Mouse (Mus musculus): ENCODE data around the gene Smyd3. TPM values are rescaled to one million over a fixed set of nuclear protein-coding genes. Genes with fewer than 3 reads are reported as not detected.

The Smyd3 gene
- polyA plus RNA-seq, 1 experiment from 2014 or later: 5.7 TPM

GRCm38 (mm10) chr1:179072935-179073654 lies 444.7 kb downstream of the Smyd3 start:
- 42% methylated on average over 11 of the region's 11 CpGs for WGBS (ENCODE audit: insufficient replicate concordance)
- no peak for ATAC-seq (ENCODE audit: insufficient read depth)
- Histone ChIP-seq H3K4me2 (no peak overlapping the region), H3K9ac (no peak overlapping the region), H3K4me3 (replicated peaks) (no peak overlapping the region), H3K4me1 (replicated peaks) (no peaks in the 10 kb centered on the region), H3K9me3 (replicated peaks) (no peaks in the 10 kb centered on the region), H3K27me3 (no peaks in the 10 kb centered on the region), H3K36me3 (replicated peaks) (no peaks in the 10 kb centered on the region), H3K27ac (replicated peaks) (no peak overlapping the region)

- Histone ChIP-seq H3K9ac (no peak overlapping the region), H3K4me3 (replicated peaks) (no peak overlapping the region), H3K9me3 (replicated peaks) (no peaks in the 10 kb centered on the region), H3K4me1 (replicated peaks) (no peaks in the 10 kb centered on the region), H3K36me3 (replicated peaks) (no peaks in the 10 kb centered on the region), H3K4me2 (no peak overlapping the region), H3K27ac (replicated peaks) (no peak overlapping the region), H3K27me3 (no peaks in the 10 kb centered on the region)
- ATAC-seq (ENCODE audit: insufficient read depth): no peak
- WGBS (ENCODE audit: insufficient replicate concordance): 50% methylated on average over 1 of the region's 1 CpGs
These were observed 445.4 kb downstream of the Smyd3 start for GRCm38 (mm10) chr1:179072406-179072805.

GRCm38 (mm10) chr1:179068990-179069389 lies 448.9 kb downstream of the Smyd3 start:
- Histone ChIP-seq H3K4me3 (replicated peaks) (no peak overlapping the region), H3K9ac (no peak overlapping the region), H3K36me3 (replicated peaks) (no peaks in the 10 kb centered on the region), H3K27me3 (no peaks in the 10 kb centered on the region), H3K4me2 (no peak overlapping the region), H3K27ac (replicated peaks) (no peak overlapping the region), H3K9me3 (replicated peaks) (no peaks in the 10 kb centered on the region), H3K4me1 (replicated peaks) (no peaks in the 10 kb centered on the region)
- WGBS (ENCODE audit: insufficient replicate concordance): 64% methylated on average over 1 of the region's 1 CpGs
- no peak for ATAC-seq (ENCODE audit: insufficient read depth)

GRCm38 (mm10) chr1:179065294-179065601 lies 452.6 kb downstream of the Smyd3 start:
- H3K27me3 ChIP-seq: no peaks in the 10 kb centered on the region
- no peak overlapping the region for H3K4me2 ChIP-seq
- H3K4me3 ChIP-seq (replicated peaks): no peak overlapping the region
- H3K27ac ChIP-seq (replicated peaks): no peak overlapping the region
- no peak overlapping the region for H3K9ac ChIP-seq
- ATAC-seq (ENCODE audit: insufficient read depth): no peak
- H3K4me1 ChIP-seq (replicated peaks): peaks cover 24% of the 10 kb centered on the region
- no peaks in the 10 kb centered on the region for H3K9me3 ChIP-seq (replicated peaks)
- WGBS (ENCODE audit: insufficient replicate concordance): 68% methylated on average over 2 of the region's 2 CpGs
- no peaks in the 10 kb centered on the region for H3K36me3 ChIP-seq (replicated peaks)

GRCm38 (mm10) chr1:179064601-179065293 lies 453.1 kb downstream of the Smyd3 start:
- no peaks in the 10 kb centered on the region for H3K9me3 ChIP-seq (replicated peaks)
- ATAC-seq (ENCODE audit: insufficient read depth): no peak
- 72% methylated on average over 14 of the region's 14 CpGs for WGBS (ENCODE audit: insufficient replicate concordance)
- no peak overlapping the region for H3K9ac ChIP-seq
- H3K4me1 ChIP-seq (replicated peaks): peaks cover 29% of the 10 kb centered on the region
- H3K4me2 ChIP-seq: no peak overlapping the region
- H3K27ac ChIP-seq (replicated peaks): no peak overlapping the region
- H3K27me3 ChIP-seq: no peaks in the 10 kb centered on the region
- no peak overlapping the region for H3K4me3 ChIP-seq (replicated peaks)
- no peaks in the 10 kb centered on the region for H3K36me3 ChIP-seq (replicated peaks)

GRCm38 (mm10) chr1:179061759-179062168 lies 456.1 kb downstream of the Smyd3 start:
- peak overlapping the region; percentile 33 for H3K4me2 ChIP-seq
- 15% methylated on average over 9 of the region's 9 CpGs for WGBS (ENCODE audit: insufficient replicate concordance)

GRCm38 (mm10) chr1:179061053-179061452 lies 456.8 kb downstream of the Smyd3 start:
- Histone ChIP-seq H3K4me2 (no peak overlapping the region; the same call in 1 of the 2 replicates), H3K27ac (replicated peaks) (peak overlapping the region; percentile 41; the same call in 1 of the 2 replicates), H3K27me3 (no peaks in the 10 kb centered on the region), H3K36me3 (replicated peaks) (no peaks in the 10 kb centered on the region), H3K4me3 (replicated peaks) (no peak overlapping the region), H3K9me3 (replicated peaks) (no peaks in the 10 kb centered on the region), H3K4me1 (replicated peaks) (peaks cover 35% of the 10 kb centered on the region), H3K9ac (no peak overlapping the region)
- WGBS (ENCODE audit: insufficient replicate concordance): 27% methylated on average over 4 of the region's 4 CpGs
- peak; percentile 62 for ATAC-seq (ENCODE audit: insufficient read depth)

More at GRCm38 (mm10) chr1:179061759-179062168, 456.1 kb downstream of the Smyd3 start:
- H3K9ac ChIP-seq: no peak overlapping the region
- H3K4me3 ChIP-seq (replicated peaks): no peak overlapping the region
- peaks cover 35% of the 10 kb centered on the region for H3K4me1 ChIP-seq (replicated peaks)
- peak overlapping the region; percentile 10; the same call in 1 of the 2 replicates for H3K27ac ChIP-seq (replicated peaks)
- no peaks in the 10 kb centered on the region for H3K36me3 ChIP-seq (replicated peaks)
- ATAC-seq (ENCODE audit: insufficient read depth): peak; percentile 48; the same call in 1 of the 2 replicates
- no peaks in the 10 kb centered on the region for H3K27me3 ChIP-seq
- no peaks in the 10 kb centered on the region for H3K9me3 ChIP-seq (replicated peaks)

GRCm38 (mm10) chr1:179060113-179060955 lies 457.5 kb downstream of the Smyd3 start:
- WGBS (ENCODE audit: insufficient replicate concordance): 46% methylated on average over 18 of the region's 18 CpGs
- Histone ChIP-seq H3K4me3 (replicated peaks) (no peak overlapping the region), H3K4me1 (replicated peaks) (peaks cover 40% of the 10 kb centered on the region), H3K27me3 (no peaks in the 10 kb centered on the region), H3K9ac (no peak overlapping the region), H3K36me3 (replicated peaks) (no peaks in the 10 kb centered on the region), H3K4me2 (no peak overlapping the region), H3K9me3 (replicated peaks) (no peaks in the 10 kb centered on the region), H3K27ac (replicated peaks) (0 out of 2 replicates have a peak overlapping the region, but pooled peaks have one; percentile 41)
- peak; percentile 43 for ATAC-seq (ENCODE audit: insufficient read depth)

GRCm38 (mm10) chr1:179059286-179060112 lies 458.3 kb downstream of the Smyd3 start:
- H3K27me3 ChIP-seq: no peaks in the 10 kb centered on the region
- no peaks in the 10 kb centered on the region for H3K9me3 ChIP-seq (replicated peaks)
- H3K4me3 ChIP-seq (replicated peaks): no peak overlapping the region
- no peak overlapping the region for H3K4me2 ChIP-seq
- no peak overlapping the region for H3K9ac ChIP-seq
- WGBS (ENCODE audit: insufficient replicate concordance): 71% methylated on average over 15 of the region's 15 CpGs
- no peak for ATAC-seq (ENCODE audit: insufficient read depth)
- H3K27ac ChIP-seq (replicated peaks): no peak overlapping the region
- H3K36me3 ChIP-seq (replicated peaks): no peaks in the 10 kb centered on the region
- peaks cover 48% of the 10 kb centered on the region for H3K4me1 ChIP-seq (replicated peaks)

- Histone ChIP-seq H3K9ac (no peak overlapping the region), H3K4me1 (replicated peaks) (peaks cover 50% of the 10 kb centered on the region), H3K4me3 (replicated peaks) (no peak overlapping the region), H3K36me3 (replicated peaks) (no peaks in the 10 kb centered on the region), H3K9me3 (replicated peaks) (no peaks in the 10 kb centered on the region), H3K4me2 (no peak overlapping the region), H3K27me3 (no peaks in the 10 kb centered on the region), H3K27ac (replicated peaks) (no peak overlapping the region)
- no peak for ATAC-seq (ENCODE audit: insufficient read depth)
- WGBS (ENCODE audit: insufficient replicate concordance): 74% methylated on average over 4 of the region's 4 CpGs
These were observed 459.2 kb downstream of the Smyd3 start for GRCm38 (mm10) chr1:179058675-179059074.
